Mouse (Mus musculus): ENCODE measurements around the gene Cog2.

- TF ChIP-seq POLR2A (IDR thresholded peaks at IDR 0.05; ENCODE audit: borderline replicate concordance, low read depth, low read length) (no peak), CTCF (IDR thresholded peaks at IDR 0.05; ENCODE audit: low read depth, low read length) (no peak)
Observed at GRCm38 (mm10) chr8:124526261-124526660, 5.7 kb downstream of the Cog2 start.
